Mouse (Mus musculus): ENCODE measurements around the gene Lgmn.
A peak's percentile ranks its signal among the peaks of the same experiment; 100 is the strongest.

Gene Lgmn

GRCm38 (mm10) chr12:102346507-102346906 is 93.1 kb downstream of the Lgmn start:
- peak; percentile 85 for DNase-seq (ENCODE audit: low read depth)

GRCm38 (mm10) chr12:102345031-102345815 is 94.4 kb downstream of the Lgmn start:
- no peak for DNase-seq (ENCODE audit: low read depth)
